Mouse (Mus musculus) heart, embryonic 15.5 days (tissue): Measurements from ENCODE around the gene Ccdc62. TPM values are rescaled to one million over a fixed set of nuclear protein-coding genes. Genes with fewer than 3 reads are reported as not detected.

ENCODE experiments used
- ATAC-seq: fragments of 200-750 bp; cut with Nextera tagmentation; replicated peaks from 2 replicates; pipeline ENCODE4 v1.8.0; 2017; ENCODE audit warnings: low read depth, moderate TSS enrichment; ENCODE audit not compliant: insufficient number of reproducible peaks, insufficient read depth, low FRiP score
- H3K27ac ChIP-seq: fragments of 300-500 bp; sonication (generic); 2 replicates; pipeline ENCODE4 v1.5.1; 2015; ENCODE audit warnings: mild to moderate bottlenecking, inconsistent platforms
- H3K27me3 ChIP-seq: fragments of 300-500 bp; sonication (generic); 2 replicates; pipeline ENCODE4 v1.6.1; 2015; ENCODE audit warnings: inconsistent platforms
- H3K36me3 ChIP-seq: fragments of 300-500 bp; sonication (generic); 2 replicates; pipeline ENCODE4 v1.6.1; 2015; ENCODE audit warnings: mild to moderate bottlenecking, inconsistent platforms
- H3K4me1 ChIP-seq: fragments of 300-500 bp; sonication (generic); replicated peaks from 2 replicates; pipeline ENCODE4 v1.6.1; 2015; ENCODE audit warnings: inconsistent platforms
- H3K4me2 ChIP-seq: fragments of 300-500 bp; sonication (generic); 2 replicates; pipeline ENCODE4 v1.6.1; 2015; ENCODE audit warnings: inconsistent platforms, mild to moderate bottlenecking, moderate library complexity
- H3K4me3 ChIP-seq: fragments of 300-500 bp; sonication (generic); 2 replicates; pipeline ENCODE4 v1.5.1; 2015; ENCODE audit warnings: mild to moderate bottlenecking, inconsistent platforms
- H3K9ac ChIP-seq: fragments of 300-500 bp; sonication (generic); 2 replicates; pipeline ENCODE4 v1.6.1; 2015; ENCODE audit warnings: mild to moderate bottlenecking, inconsistent platforms
- H3K9me3 ChIP-seq: fragments of 300-500 bp; sonication (generic); replicated peaks from 2 replicates; pipeline ENCODE4 v1.6.1; 2016; ENCODE audit warnings: inconsistent platforms
- WGBS: fragments of 180-500 bp; shearing (Covaris S2); methylation state at CpG from one replicate; pipeline ENCODE4 v1.1.7; 2015; ENCODE audit warnings: mixed read lengths; 5-methylcytosine and 5-hydroxymethylcytosine counted together
- polyA plus RNA-seq: library from polyadenylated mRNA; unstranded; fragments of >200 nt; fragmentation: Nextera tagmentation; extraction: Ambion mirVana; gene quantifications from 2 replicates; pipeline ENCODE4 v1.2.1, GENCODE M21; 2015

The Ccdc62 gene
- polyA plus RNA-seq, 1 experiment from 2014 or later, result 4.8 TPM

DNA sequence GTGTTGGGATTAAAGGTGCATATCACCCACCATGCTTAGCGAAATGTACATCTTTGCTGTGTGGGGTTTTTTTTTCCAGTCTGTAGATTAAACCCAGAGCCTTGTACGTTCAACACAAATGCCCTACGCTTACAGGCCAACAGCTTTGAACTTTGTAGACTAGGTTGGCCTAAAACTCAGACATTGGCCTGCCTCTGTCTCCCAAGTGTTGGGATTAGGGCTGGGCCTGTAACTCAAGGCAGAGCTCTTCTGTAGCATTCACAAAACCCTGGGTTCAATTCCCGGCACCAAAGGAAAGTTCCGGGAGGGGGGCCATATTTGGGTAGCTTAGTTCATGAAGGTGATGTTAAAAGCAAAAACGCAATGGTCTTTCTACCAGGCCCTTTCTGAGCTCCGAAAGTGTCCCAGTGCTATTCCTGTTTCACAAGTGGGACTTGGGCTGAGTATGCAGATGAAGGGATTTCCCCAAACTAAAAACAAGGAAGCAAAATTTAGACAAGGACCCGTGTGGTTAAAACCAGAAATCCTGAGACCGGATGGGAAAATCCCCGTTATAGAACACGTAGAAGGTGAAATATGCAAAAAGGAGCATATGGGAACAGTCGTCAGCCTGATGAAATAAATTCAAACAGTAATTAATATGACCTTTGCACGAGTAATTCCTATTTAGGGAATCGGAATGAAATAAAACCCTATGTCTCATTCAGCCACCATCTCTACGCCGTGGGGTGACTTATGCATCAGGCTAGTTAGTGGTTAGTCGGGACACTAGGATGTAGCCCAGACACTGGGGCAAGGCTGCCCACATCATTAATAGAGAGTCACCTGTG lies 24.1 kb upstream of the Ccdc62 start:
- Histone ChIP-seq H3K27me3 (no peaks in the 10 kb centered on the region), H3K9me3 (no peaks in the 10 kb centered on the region), H3K4me2 (peak overlapping the region; percentile 47), H3K4me3 (peak overlapping the region; percentile 94), H3K9ac (no peak overlapping the region), H3K4me1 (peaks cover 18% of the 10 kb centered on the region), H3K36me3 (peaks cover 20% of the 10 kb centered on the region), H3K27ac (no peak overlapping the region)
- no peak for ATAC-seq
- 71% methylated on average over 17 of the region's 17 CpGs for WGBS

DNA sequence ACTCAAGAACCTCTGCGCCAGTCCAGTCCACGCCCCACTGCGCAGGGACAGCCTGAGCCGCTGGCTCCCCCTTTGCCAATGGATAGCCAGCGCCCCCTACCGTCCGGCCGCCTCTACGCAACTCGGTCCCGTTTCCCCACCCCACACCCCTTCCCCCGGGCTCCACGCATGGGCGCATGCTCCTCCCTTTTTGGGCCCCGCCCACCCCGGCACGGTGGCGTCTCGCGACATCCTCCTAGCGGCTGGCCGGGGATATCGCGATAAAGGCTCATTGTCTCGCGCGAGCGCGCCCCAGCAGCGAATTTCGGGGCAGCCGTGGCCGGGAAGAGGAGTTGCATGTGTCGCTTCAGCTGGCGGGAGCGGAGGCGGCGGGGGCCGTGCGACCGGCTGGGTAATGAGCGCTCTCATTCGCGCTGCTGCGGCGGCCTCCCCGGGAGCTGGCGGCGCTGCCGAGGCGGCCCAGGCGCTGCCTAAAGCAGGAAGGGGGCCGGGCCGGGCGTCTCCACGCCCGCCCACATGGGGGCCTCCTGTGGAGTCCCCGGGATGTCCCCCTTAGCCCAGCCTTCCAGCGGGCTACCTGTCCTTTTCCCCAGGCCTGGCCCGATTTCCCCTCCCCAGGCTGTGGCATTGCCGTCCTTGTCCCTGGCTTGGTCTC lies 23.4 kb upstream of the Ccdc62 start, which contains the start of gene Denr:
Gene Denr (plus strand): TSS at position 200 of the 655 bp plus-strand sequence.
- Histone ChIP-seq H3K9ac (peak within 1 kb of the TSS; percentile 98), H3K4me1 (peaks cover 18% of the 10 kb centered on the region), H3K36me3 (peaks cover 23% of the 10 kb centered on the region), H3K9me3 (no peaks in the 10 kb centered on the region), H3K27me3 (no peaks in the 10 kb centered on the region), H3K27ac (peak within 1 kb of the TSS; percentile 88), H3K4me3 (peak within 1 kb of the TSS; percentile 94), H3K4me2 (peak within 1 kb of the TSS; percentile 88)
- ATAC-seq, result peak; percentile 95
- under 1% methylated on average over 61 of the region's 61 CpGs for WGBS

DNA sequence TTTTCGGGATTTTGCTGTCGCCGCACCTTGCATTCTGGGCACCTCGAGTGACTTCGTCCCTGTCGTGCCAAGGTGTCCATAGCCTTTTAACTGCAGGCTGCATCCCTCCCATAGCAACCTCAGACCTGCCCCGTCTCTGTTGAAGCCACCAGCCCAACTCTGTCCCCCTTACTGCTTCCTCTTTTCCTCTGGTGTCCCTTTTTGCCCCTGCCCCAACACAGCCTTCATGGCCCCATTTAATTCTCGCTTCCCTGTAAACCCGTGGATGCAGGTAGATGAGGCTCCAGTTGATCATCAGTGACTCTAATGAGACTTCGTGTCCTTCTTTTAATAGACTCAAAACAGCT lies 22.9 kb upstream of the Ccdc62 start:
- no peak for ATAC-seq
- no peaks in the 10 kb centered on the region for H3K9me3 ChIP-seq
- peak overlapping the region; percentile 94 for H3K4me3 ChIP-seq
- 3% methylated on average over 10 of the region's 10 CpGs for WGBS
- peaks cover 23% of the 10 kb centered on the region for H3K36me3 ChIP-seq
- H3K27ac ChIP-seq, result peak overlapping the region; percentile 88
- no peaks in the 10 kb centered on the region for H3K27me3 ChIP-seq
- peak overlapping the region; percentile 98 for H3K9ac ChIP-seq
- peaks cover 18% of the 10 kb centered on the region for H3K4me1 ChIP-seq
- H3K4me2 ChIP-seq, result peak overlapping the region; percentile 88

DNA sequence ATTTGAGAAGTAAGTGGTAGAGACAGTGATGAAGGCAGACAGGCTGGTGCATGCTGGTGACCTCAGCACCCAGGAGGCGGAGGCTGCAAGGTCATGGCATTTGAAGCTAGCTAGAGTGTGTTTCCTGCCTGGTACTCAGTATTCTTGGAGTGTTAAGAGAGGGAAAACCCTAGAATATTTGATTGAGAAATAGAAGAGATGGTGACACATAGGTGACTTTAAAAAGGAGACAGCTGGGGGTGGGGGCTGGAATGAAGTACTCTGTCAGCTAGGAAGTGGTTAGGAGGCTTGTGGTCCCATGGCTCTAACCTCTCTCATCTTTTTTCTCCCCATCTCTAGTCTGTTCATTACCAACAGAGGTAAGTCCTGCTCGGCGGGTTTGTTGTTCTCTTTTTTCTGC lies 15.6 kb upstream of the Ccdc62 start:
- no peak overlapping the region for H3K9ac ChIP-seq
- H3K9me3 ChIP-seq, result no peaks in the 10 kb centered on the region
- no peak overlapping the region for H3K4me2 ChIP-seq
- peaks cover 48% of the 10 kb centered on the region for H3K36me3 ChIP-seq
- no peak overlapping the region for H3K27ac ChIP-seq
- no peak overlapping the region for H3K4me3 ChIP-seq
- H3K4me1 ChIP-seq, result peaks cover 10% of the 10 kb centered on the region
- WGBS, result 82% methylated on average over 3 of the region's 3 CpGs
- ATAC-seq, result no peak
- H3K27me3 ChIP-seq, result no peaks in the 10 kb centered on the region

DNA sequence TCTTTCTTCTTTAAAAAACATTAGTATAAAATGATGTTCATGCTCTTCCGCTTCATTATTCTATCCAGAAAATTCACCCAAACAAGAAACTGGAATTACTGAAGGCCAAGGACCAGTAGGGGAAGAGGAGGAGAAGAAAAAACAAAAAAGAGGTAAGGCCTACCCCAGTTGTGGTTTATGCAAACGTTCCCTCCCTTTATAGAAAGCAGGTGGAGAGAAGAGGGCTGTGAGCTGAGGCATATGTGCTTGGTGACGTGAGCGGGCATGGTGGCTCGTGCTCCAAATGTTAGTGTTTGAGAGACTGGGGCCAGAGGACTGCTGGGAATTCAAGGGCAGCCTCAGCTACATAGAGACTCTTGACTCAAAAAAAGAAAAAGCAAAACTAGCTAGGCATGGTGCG lies 8.4 kb upstream of the Ccdc62 start:
- H3K36me3 ChIP-seq, result peaks cover 82% of the 10 kb centered on the region
- H3K9ac ChIP-seq, result no peak overlapping the region
- H3K9me3 ChIP-seq, result no peaks in the 10 kb centered on the region
- H3K4me3 ChIP-seq, result no peak overlapping the region
- 91% methylated on average over 6 of the region's 6 CpGs for WGBS
- H3K4me2 ChIP-seq, result no peak overlapping the region
- H3K27ac ChIP-seq, result no peak overlapping the region
- H3K4me1 ChIP-seq, result no peaks in the 10 kb centered on the region
- no peak for ATAC-seq
- H3K27me3 ChIP-seq, result no peaks in the 10 kb centered on the region

DNA sequence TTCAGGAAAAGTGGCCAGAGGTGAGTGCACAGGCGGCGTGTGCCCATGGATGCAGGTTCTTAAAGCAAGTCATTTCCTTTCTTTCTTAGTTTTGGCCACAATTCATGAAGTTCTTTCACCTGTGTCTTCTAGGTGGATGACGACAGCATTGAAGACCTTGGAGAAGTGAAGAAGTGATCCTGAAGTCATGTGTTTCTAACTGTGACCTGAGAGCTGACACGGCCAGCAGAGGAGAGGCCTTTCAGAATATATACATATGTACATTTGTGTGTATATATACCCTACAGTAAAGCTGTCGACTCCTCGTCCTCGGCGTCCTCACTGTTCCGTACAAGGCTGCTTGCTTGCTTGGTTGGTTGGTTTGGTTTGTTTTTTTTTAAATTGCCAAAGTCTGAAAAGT lies 3.4 kb upstream of the Ccdc62 start, which contains the start of gene Gm43518:
Gene Gm43518 (plus strand): TSS at position 301 of the 400 bp plus-strand sequence.
- H3K9me3 ChIP-seq, result no peaks in the 10 kb centered on the region
- no peak within 1 kb of the TSS for H3K9ac ChIP-seq
- no peak within 1 kb of the TSS for H3K27ac ChIP-seq
- no peak within 1 kb of the TSS for H3K4me3 ChIP-seq
- peaks cover 63% of the 10 kb centered on the region for H3K36me3 ChIP-seq
- 90% methylated on average over 9 of the region's 9 CpGs for WGBS
- H3K27me3 ChIP-seq, result no peaks in the 10 kb centered on the region
- ATAC-seq, result no peak
- peaks cover 5% of the 10 kb centered on the region for H3K4me1 ChIP-seq
- no peak within 1 kb of the TSS for H3K4me2 ChIP-seq

DNA sequence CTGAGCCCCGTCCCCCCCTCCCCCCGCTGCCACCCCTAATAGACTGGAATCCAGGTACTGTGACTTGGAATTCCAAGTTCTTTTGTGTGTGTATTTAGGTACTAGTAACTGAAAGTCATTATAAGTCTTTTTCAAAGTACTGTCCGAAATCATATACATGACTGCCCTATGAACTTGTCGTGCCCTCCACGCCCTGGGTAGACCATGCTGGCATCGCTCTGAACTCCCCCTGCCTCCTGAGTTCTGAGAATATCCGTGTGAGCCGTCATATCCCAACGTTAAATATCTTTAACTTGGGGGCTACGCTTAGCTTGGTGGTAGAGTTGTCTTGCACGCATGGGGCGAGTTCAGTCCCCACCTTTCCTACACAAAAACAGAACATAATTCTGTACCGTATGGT lies 652 bp downstream of the Ccdc62 start:
- no peak for ATAC-seq

DNA sequence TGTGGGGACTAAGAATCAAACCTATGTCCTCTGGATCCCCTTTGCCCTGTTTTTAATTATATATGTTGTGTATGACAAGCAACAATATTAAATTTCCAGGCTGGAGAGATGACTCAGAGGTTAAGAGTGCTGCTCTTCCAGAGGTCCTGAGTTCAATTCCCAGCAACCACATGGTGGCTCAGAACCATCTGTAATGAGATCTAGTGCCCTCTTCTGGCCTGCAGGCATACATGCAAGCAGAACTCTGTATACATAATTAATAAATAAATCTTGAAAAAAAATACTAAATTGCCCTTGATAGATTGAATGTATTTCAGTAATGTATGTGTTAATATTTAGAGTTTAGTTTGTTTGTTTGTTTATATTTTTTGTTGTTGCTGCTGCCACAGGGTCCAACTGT lies 2.4 kb downstream of the Ccdc62 start:
- ATAC-seq, result no peak
- Histone ChIP-seq H3K27me3 (no peaks in the 10 kb centered on the region), H3K9me3 (no peaks in the 10 kb centered on the region), H3K27ac (no peak overlapping the region), H3K4me3 (no peak overlapping the region), H3K36me3 (peaks cover 6% of the 10 kb centered on the region), H3K9ac (no peak overlapping the region), H3K4me2 (no peak overlapping the region), H3K4me1 (peaks cover 7% of the 10 kb centered on the region)

More for the DNA sequence above, 652 bp downstream of the Ccdc62 start:
- 42% methylated on average over 13 of the region's 13 CpGs for WGBS
- H3K4me1 ChIP-seq, result peaks cover 7% of the 10 kb centered on the region
- peak overlapping the region; percentile 86 for H3K27ac ChIP-seq
- H3K36me3 ChIP-seq, result peaks cover 24% of the 10 kb centered on the region
- H3K9me3 ChIP-seq, result no peaks in the 10 kb centered on the region
- no peaks in the 10 kb centered on the region for H3K27me3 ChIP-seq
- peak overlapping the region; percentile 84 for H3K9ac ChIP-seq
- H3K4me2 ChIP-seq, result peak overlapping the region; percentile 79
- peak overlapping the region; percentile 73 for H3K4me3 ChIP-seq

DNA sequence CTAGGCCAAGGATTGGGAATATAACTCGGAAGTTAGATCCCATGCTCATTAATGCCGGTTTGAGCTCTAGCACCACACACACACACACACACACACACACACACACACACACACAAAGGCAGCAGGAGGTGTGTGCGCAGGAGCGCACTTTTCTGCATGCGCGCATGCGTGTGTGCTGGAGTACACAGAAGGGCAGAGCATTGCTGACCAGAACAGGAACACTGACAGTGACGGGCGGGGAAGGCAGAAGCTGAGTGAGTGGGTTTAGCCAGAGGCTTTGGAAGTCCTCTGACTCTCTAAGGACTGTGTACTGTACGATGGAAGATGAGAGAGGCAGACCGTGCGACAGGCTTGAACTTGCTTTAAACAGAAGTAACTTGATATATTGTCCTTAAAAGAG lies 3.1 kb downstream of the Ccdc62 start:
- no peaks in the 10 kb centered on the region for H3K9me3 ChIP-seq
- H3K4me1 ChIP-seq, result peaks cover 7% of the 10 kb centered on the region
- WGBS, result 89% methylated on average over 12 of the region's 12 CpGs
- no peak overlapping the region for H3K4me2 ChIP-seq
- ATAC-seq, result no peak
- no peaks in the 10 kb centered on the region for H3K27me3 ChIP-seq
- no peak overlapping the region for H3K9ac ChIP-seq
- H3K27ac ChIP-seq, result no peak overlapping the region
- H3K36me3 ChIP-seq, result no peaks in the 10 kb centered on the region; the same call in 1 of the 2 replicates
- H3K4me3 ChIP-seq, result no peak overlapping the region

DNA sequence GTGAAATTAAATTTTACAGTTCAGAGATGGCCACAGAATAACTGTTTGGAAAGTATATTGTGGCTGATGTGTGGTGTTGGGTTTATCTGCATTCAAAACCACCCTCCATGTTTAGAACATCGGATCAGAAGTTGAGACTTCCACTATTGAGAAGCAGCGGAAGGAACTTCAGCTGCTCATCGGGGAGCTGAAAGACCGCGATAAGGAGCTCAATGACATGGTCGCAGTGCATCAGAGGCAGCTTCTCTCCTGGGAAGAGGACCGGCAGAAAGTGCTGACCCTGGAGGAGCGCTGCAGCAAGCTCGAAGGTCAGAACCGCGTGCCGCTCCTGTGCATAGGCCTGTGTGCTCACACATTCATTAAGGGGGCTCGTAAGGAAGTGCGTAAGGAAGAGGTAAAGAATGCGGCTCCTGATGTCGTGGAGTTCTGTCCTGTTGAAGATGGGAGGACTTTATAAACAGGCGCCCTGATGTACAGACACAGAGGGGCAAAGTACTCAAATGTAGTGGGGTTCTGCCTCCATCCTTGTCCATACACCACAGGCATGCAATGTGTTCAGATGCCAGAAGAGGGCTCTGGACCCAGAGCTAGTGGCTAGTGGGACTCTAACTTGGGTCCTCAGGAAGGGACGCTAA lies 3.6 kb downstream of the Ccdc62 start:
- H3K36me3 ChIP-seq, result no peaks in the 10 kb centered on the region
- H3K9me3 ChIP-seq, result no peaks in the 10 kb centered on the region
- peak overlapping the region; percentile 32; the same call in 1 of the 2 replicates for H3K4me2 ChIP-seq
- 28% methylated on average over 18 of the region's 18 CpGs for WGBS
- H3K27ac ChIP-seq, result no peak overlapping the region
- H3K4me1 ChIP-seq, result peaks cover 7% of the 10 kb centered on the region
- H3K9ac ChIP-seq, result no peak overlapping the region
- no peak overlapping the region for H3K4me3 ChIP-seq
- no peak for ATAC-seq
- H3K27me3 ChIP-seq, result no peaks in the 10 kb centered on the region

DNA sequence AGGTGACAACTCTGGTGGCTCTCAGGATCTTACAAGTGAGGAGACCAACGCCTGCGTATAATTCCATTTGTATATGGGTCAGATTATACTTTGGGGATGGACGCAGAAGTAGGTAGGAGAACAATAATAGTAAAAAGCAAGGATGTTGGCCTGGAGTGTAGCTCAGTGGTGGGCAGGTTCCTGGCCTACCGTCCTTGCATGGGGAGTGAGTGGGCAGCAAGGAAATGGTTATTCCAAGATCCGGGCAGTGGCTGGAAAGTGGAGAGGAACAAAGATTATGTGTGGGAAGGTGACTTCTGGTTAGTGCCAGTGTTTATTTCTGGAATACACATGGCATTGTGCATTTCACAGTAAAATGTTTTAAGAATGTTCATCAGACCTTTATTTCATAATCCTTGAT lies 5.5 kb downstream of the Ccdc62 start:
- Histone ChIP-seq H3K36me3 (no peaks in the 10 kb centered on the region), H3K4me1 (peaks cover 7% of the 10 kb centered on the region), H3K27ac (no peak overlapping the region), H3K27me3 (no peaks in the 10 kb centered on the region), H3K9me3 (no peaks in the 10 kb centered on the region), H3K4me2 (no peak overlapping the region), H3K4me3 (no peak overlapping the region), H3K9ac (no peak overlapping the region)
- ATAC-seq, result no peak
- WGBS, result 86% methylated on average over 5 of the region's 5 CpGs
